Mouse (Mus musculus) CD4-positive, CD25-positive, alpha-beta regulatory T cell, adult 4 months (primary cell): ENCODE measurements around the gene Card11. TPM values are rescaled to one million over a fixed set of nuclear protein-coding genes. Genes with fewer than 3 reads are reported as not detected.

Source experiments
- ATAC-seq: one replicate; pipeline ENCODE4 v1.8.0; 2017
- polyA plus RNA-seq, 2 experiments: library from polyadenylated mRNA; unstranded; fragments of 100-300 nt; shearing (Covaris generic); gene quantifications; one replicate each; pipeline ENCODE4 v1.2.1; 2017

The Card11 gene
- polyA plus RNA-seq, 2 experiments from 2014 or later: 43.6 to 81.1 TPM

DNA sequence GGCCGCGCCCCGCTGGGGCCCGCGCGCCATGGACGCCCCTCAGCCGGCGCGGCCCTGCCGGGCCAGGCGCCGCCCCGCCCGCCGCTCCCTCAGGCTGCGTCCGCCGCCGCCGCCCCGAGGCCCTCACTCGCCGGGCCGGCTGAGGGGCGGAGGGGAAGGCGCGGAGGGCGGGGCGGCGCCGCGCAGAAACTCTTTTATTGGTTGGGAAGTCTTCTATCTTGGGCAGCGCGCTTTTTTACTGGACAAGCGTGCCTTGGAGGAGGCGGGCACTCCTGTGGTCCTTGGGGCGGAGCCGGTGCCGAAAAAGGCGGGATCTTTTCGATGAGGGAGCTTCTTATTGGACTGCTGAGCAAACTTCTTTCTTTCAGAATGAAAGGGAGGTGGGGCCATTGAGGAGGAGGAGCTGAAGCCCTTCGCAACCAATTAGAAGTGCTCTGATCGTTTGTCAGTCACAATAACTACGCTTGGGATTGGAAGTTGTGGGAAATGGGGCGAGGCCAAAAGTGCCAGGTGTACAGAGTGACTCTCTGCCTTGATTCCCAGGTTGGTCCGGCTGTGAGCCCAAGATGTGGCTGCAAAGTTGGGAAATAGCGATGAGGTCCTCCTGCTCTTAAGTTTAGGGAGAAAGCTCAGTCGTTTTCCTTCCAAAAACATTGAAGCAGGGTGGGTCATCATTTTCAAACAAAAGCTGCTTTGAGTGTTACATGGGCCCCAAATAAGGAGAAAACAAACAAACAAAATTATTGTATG lies 169.9 kb downstream of the Card11 start, which contains the start of gene Gna12:
Gna12 (minus strand) TSS at position 118 of the 750 bp plus-strand sequence.
- peak; percentile 97 for ATAC-seq

DNA sequence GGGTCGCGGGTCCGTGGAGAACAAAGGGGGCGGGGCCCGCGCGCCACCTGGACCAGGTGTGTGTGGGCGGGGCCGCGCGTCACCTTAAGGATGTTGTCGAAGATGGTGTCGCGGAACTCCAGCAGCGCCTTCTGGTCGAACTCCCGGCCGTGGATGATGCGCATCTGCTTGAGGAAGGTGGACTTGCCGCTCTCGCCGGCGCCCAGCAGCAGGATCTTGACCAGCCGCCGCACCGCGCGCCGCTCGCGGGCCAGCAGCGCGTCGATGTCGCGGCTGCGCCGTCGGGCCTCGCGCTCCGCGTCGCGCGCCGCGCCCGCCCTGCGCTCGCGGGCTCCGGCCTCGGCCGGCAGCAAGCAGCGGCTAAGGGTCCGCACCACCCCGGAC lies 170.5 kb downstream of the Card11 start:
- no peak for ATAC-seq

DNA sequence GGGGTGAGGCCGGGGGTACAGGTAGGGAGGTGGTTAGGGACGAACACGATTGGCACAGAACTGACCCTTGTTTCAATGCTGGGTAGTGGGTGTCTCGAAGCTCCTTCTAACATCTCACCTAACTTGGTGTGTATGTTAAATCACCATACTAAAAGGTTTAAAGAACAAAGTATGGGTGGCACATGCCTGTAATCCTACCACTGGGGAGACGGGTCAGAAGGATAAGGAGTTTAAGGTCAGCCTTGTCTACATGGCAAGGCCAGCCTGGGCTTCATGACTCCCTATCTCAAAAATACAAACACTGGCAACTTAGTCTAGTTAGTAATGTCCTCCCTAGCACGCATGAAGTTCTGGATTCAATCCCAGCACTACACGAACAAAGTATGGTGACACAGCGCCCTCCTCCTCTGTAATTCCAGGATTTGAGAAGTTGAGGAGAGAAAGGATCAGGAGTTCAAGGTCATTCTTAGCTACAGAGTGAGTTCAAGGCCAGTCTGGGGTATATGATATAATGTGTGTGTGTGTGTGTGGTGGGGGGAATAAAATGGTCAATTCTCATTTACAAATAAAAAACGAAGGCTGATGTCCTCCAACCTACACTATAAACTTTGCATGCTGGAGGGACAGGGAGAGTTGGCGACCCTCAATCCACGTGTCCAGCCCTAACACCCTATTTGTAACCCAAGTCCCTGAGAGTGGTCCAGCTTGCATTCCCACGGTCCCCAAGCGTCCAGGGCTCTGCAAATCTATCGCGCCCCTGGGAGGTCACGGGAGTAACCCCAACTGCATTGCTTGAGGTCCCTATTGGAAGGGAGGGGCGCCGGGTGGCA lies 171.1 kb downstream of the Card11 start:
- no peak for ATAC-seq

DNA sequence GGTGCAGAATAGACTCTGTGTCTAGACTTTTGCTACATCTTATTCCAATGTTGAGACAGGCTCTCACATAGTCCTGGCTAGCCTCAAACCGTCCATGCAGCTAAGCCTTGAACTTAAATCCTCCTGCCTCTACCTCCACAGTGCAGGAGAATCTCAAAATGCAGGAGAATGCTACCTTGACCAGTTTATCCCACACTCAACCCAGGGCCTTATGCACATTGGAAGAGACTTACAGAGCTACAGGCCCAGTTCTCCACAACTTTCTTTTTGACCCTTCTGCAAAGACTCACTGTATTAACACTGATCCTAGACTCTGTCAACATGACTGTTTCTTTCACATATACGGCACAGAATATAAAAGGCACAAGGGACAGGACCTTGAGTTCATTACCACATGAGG lies 172.0 kb downstream of the Card11 start:
- ATAC-seq: no peak

DNA sequence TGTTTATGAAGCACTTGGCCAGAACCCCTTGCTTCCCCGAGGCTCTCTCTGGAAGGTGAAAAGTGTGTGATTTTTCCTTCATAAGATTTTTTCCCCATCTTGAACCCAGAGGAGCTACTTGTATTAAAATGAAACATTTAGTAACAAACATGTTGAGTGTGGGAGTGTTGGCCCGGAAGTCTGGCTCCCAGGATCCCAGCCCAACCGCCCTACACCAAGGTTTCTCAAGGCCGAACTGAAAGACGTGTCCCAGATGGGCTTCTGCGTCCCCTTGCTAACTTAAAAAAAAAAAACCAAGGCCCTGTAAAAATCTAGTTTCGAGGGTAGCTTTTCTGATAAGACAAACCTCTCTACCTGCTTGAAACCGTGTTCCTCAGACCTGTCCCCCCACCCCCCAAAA lies 172.5 kb downstream of the Card11 start:
- ATAC-seq: no peak

DNA sequence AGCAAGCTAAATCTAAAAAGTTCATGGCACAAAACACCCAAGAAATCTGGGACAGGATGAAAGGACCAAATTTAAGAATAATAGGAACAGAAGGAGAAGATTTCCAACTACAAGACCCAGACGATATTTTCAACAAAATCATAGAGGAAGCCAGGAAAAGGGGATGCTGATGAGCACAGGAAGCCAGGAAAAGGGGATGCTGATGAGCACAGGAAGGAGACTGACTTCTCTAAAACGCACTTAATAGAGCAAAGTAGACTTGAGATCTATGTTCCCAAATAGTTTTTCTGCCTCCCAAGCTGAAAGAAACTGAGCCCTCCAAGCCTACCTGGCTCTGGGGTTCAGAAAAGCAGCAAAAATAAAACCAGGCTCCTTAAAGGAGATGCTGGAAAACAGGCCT lies 173.0 kb downstream of the Card11 start:
- ATAC-seq: no peak

DNA sequence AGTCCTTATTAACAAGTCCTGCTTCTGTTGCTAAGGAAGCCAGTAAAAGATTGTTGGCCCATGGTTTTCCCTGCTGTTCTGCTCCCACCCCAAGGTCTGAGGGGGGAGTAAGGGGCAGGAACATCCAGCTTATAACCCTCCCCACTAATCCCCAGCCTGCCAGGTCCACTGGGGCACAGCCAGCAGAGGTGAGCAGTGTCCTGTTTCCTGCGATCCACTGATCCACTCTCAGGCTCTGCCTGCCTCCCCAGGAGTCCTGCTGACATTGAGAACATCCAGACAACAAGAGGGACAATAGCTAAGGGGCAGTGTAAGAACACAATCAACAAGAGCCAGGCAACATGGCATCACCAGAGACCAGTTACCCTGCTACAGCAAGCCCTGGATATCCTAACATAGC lies 173.6 kb downstream of the Card11 start:
- ATAC-seq: no peak

DNA sequence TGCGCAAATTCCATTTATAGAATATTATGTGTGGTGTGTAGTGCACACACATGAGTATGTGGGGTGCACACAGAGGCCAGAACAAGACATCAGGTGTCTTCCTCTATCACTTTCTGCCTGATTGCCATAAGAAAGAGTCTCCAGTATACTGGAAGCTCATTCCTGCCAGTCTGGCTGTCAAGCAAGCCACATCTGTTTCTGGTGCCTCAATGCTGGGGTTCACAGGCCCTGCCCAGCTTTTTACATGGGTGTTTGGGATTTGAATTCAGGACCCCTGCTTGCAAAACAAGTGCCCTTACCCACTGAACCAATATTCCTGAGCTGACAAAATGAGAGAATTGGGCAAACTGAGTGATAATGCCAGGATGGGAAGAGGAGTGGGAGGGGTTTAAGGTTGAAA lies 174.3 kb downstream of the Card11 start:
- ATAC-seq: no peak

DNA sequence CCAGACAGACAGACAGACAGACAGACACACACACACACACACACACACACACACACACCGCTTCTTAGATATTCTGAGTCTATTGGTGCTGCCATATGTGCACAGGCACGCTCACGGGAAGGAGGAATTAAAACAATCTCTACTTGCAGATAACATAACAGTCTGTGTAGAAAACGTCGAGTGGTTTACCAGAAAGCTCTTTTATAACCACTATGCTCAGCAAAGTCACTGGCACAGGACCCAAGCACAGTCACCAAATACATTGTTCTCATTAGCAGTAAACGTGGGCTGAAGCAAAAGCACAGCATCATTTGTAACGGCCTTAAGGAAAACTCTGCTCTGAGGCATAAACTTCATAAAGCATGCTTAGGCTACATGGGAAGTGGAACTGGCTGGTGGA lies 176.3 kb downstream of the Card11 start:
- ATAC-seq: no peak

DNA sequence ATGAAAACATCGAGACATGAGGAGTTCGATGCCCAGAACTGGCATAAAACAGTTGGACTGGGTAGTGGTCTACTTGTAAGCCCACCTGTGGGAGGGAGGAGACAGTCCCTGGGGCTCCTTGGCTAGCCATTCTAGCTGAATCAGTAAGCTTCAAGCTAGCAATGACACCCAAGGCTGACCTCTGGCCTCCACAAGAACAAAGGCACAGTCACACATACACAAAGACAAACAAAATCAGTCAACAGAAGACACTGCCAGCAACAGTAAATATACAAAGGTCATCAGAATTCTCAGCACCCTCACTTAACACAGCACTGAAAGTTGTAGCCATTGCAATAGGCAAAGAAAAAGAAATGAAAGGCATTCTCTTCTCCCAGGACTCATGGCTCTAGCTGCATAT lies 177.0 kb downstream of the Card11 start:
- no peak for ATAC-seq

Other genes with a start within 250 kb of the Card11 start
- gene Gna12, start 170.2 kb downstream of the Card11 start, polyA plus RNA-seq: 1 to 10 TPM; 4.3 to 6.0 TPM
- not detected for gene Sdk1, start 240.9 kb upstream of the Card11 start, polyA plus RNA-seq